Mouse (Mus musculus): ENCODE measurements around the gene Pex5l. TPM values are rescaled to one million over a fixed set of nuclear protein-coding genes. Genes with fewer than 3 reads are reported as not detected.
A peak's percentile ranks its signal among the peaks of the same experiment; 100 is the strongest.

Gene Pex5l
- polyA plus RNA-seq, 1 experiment from 2014 or later: 4.5 TPM

DNA sequence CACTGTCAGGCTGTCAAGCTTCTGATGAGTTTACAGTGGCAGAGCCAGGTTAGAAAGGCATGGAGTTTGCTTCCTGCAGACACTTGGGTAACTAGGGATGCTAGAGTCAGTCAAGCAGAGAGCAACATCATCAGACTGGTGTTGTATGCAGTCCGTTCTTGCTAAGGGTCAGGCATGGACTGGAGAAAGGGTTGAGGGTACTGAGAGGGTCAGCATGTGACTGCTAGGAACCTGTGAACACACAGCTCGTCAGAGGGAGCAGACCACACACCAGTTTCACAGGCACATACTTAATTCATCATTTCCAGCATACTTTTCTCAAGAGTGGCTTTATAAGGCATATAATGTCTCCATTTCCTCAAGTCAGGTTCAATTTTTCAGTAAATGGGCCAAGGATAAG, 53.6 kb downstream of the Pex5l start:
- no peak overlapping the region for H3K4me3 ChIP-seq (replicated peaks)
- no peaks in the 10 kb centered on the region for H3K27me3 ChIP-seq (replicated peaks)
- H3K4me2 ChIP-seq: peak overlapping the region; percentile 42
- H3K9me3 ChIP-seq (replicated peaks): no peaks in the 10 kb centered on the region
- no peak for ATAC-seq (ENCODE audit: low FRiP score)
- 48% methylated on average over 2 of the region's 2 CpGs for WGBS
- no peaks in the 10 kb centered on the region for H3K36me3 ChIP-seq
- H3K27ac ChIP-seq (replicated peaks): no peak overlapping the region
- H3K9ac ChIP-seq (replicated peaks): no peak overlapping the region
- peaks cover 12% of the 10 kb centered on the region for H3K4me1 ChIP-seq

DNA sequence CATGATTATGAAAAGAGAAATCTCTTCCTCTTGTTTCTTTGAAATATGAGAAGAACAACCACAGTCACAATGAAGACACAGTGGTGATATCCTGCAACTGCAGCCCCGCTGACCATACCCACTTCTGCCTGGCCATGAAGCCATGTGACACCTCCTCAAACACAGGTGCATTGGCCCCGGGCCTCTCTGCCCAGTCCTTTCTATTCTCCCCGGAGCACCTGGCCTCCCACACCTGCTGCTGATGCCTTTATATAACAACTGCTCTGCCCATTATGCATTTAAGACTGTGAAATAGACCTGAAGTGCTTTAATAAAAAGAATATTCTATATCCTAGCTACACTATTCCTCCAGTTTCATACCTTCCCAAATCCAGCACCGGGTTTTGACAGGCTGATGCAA, 54.8 kb downstream of the Pex5l start:
- Histone ChIP-seq H3K9ac (replicated peaks) (no peak overlapping the region), H3K27ac (replicated peaks) (no peak overlapping the region), H3K4me3 (replicated peaks) (no peak overlapping the region), H3K4me1 (peaks cover 7% of the 10 kb centered on the region; the same call in 1 of the 2 replicates), H3K4me2 (no peak overlapping the region), H3K9me3 (replicated peaks) (no peaks in the 10 kb centered on the region), H3K36me3 (no peaks in the 10 kb centered on the region), H3K27me3 (replicated peaks) (no peaks in the 10 kb centered on the region)
- WGBS: 84% methylated on average over 4 of the region's 4 CpGs
- ATAC-seq (ENCODE audit: low FRiP score): no peak

GRCm38 (mm10) chr3:33082806-33083338, 60.2 kb downstream of the Pex5l start:
- Histone ChIP-seq H3K4me1 (no peaks in the 10 kb centered on the region), H3K9me3 (replicated peaks) (no peaks in the 10 kb centered on the region), H3K36me3 (no peaks in the 10 kb centered on the region), H3K9ac (replicated peaks) (no peak overlapping the region), H3K4me3 (replicated peaks) (no peak overlapping the region), H3K4me2 (no peak overlapping the region), H3K27ac (replicated peaks) (no peak overlapping the region), H3K27me3 (replicated peaks) (no peaks in the 10 kb centered on the region)
- no peak for ATAC-seq (ENCODE audit: low FRiP score)
- WGBS: 35% methylated on average over 8 of the region's 8 CpGs

GRCm38 (mm10) chr3:33081793-33082192, 61.3 kb downstream of the Pex5l start:
- Histone ChIP-seq H3K9me3 (replicated peaks) (no peaks in the 10 kb centered on the region), H3K4me1 (no peaks in the 10 kb centered on the region), H3K27ac (replicated peaks) (no peak overlapping the region), H3K4me3 (replicated peaks) (no peak overlapping the region), H3K36me3 (no peaks in the 10 kb centered on the region), H3K4me2 (no peak overlapping the region), H3K9ac (replicated peaks) (no peak overlapping the region), H3K27me3 (replicated peaks) (no peaks in the 10 kb centered on the region)
- 86% methylated on average over 4 of the region's 4 CpGs for WGBS
- no peak for ATAC-seq (ENCODE audit: low FRiP score)

DNA sequence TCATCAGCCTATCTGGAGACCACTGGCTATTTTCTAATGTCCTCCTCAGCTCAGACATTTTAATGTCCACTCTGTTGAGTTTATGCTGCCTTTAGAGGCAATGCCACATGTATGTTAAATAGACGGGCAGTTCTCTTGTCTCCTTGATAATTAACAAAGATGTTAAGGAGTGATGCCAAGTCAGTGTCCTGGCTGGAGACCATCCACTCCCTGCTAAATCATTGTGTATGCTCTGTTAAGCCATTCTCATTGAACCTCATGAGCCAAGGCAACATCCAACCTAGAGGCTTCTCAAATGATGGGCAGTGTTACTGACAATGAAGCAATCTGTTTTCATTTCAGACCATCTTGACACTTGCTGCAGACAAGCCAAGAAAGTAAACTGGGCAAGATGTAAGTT, 63.4 kb downstream of the Pex5l start:
- Histone ChIP-seq H3K4me1 (no peaks in the 10 kb centered on the region), H3K4me2 (no peak overlapping the region), H3K9ac (replicated peaks) (no peak overlapping the region), H3K27ac (replicated peaks) (no peak overlapping the region), H3K9me3 (replicated peaks) (no peaks in the 10 kb centered on the region), H3K27me3 (replicated peaks) (no peaks in the 10 kb centered on the region), H3K36me3 (no peaks in the 10 kb centered on the region), H3K4me3 (replicated peaks) (no peak overlapping the region)
- no peak for ATAC-seq (ENCODE audit: low FRiP score)
- WGBS: 86% methylated on average over 1 of the region's 1 CpGs

DNA sequence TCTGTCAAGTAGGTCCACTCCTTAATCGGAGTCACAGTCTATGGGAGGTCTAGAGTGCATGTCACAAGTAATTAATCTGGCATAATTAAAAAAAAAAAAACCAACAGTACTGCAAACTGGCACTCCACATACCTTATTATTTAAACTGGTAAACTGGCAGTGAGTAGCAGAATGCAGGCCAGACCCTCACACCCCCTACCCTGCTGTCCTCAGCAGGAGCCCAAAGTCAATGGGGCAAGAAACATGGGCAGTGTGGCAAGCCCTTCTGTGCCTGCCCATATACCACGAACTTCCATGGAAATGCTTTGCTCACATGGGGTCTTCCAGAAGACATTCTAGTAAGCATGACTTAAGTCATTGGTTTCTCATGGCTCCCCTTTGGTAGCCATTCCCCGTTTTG, 63.9 kb downstream of the Pex5l start:
- Histone ChIP-seq H3K27ac (replicated peaks) (no peak overlapping the region), H3K4me3 (replicated peaks) (no peak overlapping the region), H3K9ac (replicated peaks) (no peak overlapping the region), H3K4me2 (no peak overlapping the region), H3K9me3 (replicated peaks) (no peaks in the 10 kb centered on the region), H3K36me3 (no peaks in the 10 kb centered on the region), H3K4me1 (peaks cover under 1% of the 10 kb centered on the region; the same call in 1 of the 2 replicates), H3K27me3 (replicated peaks) (no peaks in the 10 kb centered on the region)
- ATAC-seq (ENCODE audit: low FRiP score): no peak
- 74% methylated on average over 3 of the region's 3 CpGs for WGBS

GRCm38 (mm10) chr3:33075696-33076095, 67.4 kb downstream of the Pex5l start:
- Histone ChIP-seq H3K36me3 (no peaks in the 10 kb centered on the region), H3K4me2 (no peak overlapping the region), H3K4me3 (replicated peaks) (no peak overlapping the region), H3K9me3 (replicated peaks) (no peaks in the 10 kb centered on the region), H3K9ac (replicated peaks) (no peak overlapping the region), H3K27me3 (replicated peaks) (no peaks in the 10 kb centered on the region), H3K4me1 (peaks cover 4% of the 10 kb centered on the region; the same call in 1 of the 2 replicates), H3K27ac (replicated peaks) (no peak overlapping the region)
- ATAC-seq (ENCODE audit: low FRiP score): no peak
- WGBS: 64% methylated on average over 2 of the region's 2 CpGs

GRCm38 (mm10) chr3:33074266-33074981, 68.6 kb downstream of the Pex5l start:
- Histone ChIP-seq H3K27me3 (replicated peaks) (no peaks in the 10 kb centered on the region), H3K27ac (replicated peaks) (no peak overlapping the region), H3K36me3 (no peaks in the 10 kb centered on the region), H3K4me3 (replicated peaks) (no peak overlapping the region), H3K9ac (replicated peaks) (no peak overlapping the region), H3K9me3 (replicated peaks) (no peaks in the 10 kb centered on the region), H3K4me2 (no peak overlapping the region), H3K4me1 (peaks cover 4% of the 10 kb centered on the region; the same call in 1 of the 2 replicates)
- WGBS: 65% methylated on average over 10 of the region's 10 CpGs
- ATAC-seq (ENCODE audit: low FRiP score): peak; percentile 49; the same call in 1 of the 2 replicates

DNA sequence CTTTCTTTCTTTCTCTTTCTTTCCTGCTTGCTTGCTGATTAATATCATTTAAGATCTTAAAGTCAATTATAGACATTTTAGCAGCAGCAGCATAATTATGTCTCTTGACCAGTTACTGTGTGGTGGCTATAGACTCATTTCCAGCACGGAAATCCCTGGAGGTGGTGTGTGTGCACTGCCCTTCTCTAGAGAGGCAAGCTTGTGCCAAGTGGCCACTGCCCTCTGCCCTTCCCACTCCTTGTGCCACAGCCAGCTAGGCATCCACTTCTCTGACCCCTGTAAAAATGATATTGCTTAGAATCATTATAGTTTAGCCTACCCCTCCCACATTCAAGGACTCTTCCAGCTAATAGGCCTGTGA, 69.2 kb downstream of the Pex5l start:
- WGBS: 79% methylated on average over 1 of the region's 1 CpGs
- Histone ChIP-seq H3K4me3 (replicated peaks) (no peak overlapping the region), H3K4me1 (peaks cover 4% of the 10 kb centered on the region; the same call in 1 of the 2 replicates), H3K9me3 (replicated peaks) (no peaks in the 10 kb centered on the region), H3K27ac (replicated peaks) (no peak overlapping the region), H3K4me2 (no peak overlapping the region), H3K27me3 (replicated peaks) (no peaks in the 10 kb centered on the region), H3K9ac (replicated peaks) (no peak overlapping the region), H3K36me3 (no peaks in the 10 kb centered on the region)
- peak; percentile 61 for ATAC-seq (ENCODE audit: low FRiP score)

DNA sequence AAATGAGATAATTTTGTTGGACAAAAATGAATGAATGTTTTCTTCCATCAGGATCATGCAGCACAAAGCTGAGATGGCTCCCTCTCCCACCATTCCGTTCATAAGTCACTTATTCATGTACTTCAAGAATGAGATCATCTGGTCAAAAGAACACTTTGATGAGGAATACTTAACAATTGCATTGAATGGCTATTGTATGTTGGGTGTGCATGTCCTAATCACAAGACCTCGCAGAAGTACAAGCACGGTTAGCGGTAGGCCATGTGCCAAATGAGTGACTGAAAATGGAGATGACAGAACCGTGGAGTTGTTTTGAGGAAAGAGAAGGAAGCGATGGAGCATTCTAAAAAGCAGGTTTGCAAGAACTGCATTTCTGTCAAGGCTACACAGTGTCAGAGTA, 72.3 kb downstream of the Pex5l start:
- Histone ChIP-seq H3K9me3 (replicated peaks) (no peaks in the 10 kb centered on the region), H3K4me1 (peaks cover 4% of the 10 kb centered on the region; the same call in 1 of the 2 replicates), H3K27ac (replicated peaks) (no peak overlapping the region), H3K4me2 (no peak overlapping the region), H3K36me3 (no peaks in the 10 kb centered on the region), H3K4me3 (replicated peaks) (no peak overlapping the region), H3K9ac (replicated peaks) (no peak overlapping the region), H3K27me3 (replicated peaks) (no peaks in the 10 kb centered on the region)
- WGBS: 93% methylated on average over 6 of the region's 6 CpGs
- no peak for ATAC-seq (ENCODE audit: low FRiP score)

DNA sequence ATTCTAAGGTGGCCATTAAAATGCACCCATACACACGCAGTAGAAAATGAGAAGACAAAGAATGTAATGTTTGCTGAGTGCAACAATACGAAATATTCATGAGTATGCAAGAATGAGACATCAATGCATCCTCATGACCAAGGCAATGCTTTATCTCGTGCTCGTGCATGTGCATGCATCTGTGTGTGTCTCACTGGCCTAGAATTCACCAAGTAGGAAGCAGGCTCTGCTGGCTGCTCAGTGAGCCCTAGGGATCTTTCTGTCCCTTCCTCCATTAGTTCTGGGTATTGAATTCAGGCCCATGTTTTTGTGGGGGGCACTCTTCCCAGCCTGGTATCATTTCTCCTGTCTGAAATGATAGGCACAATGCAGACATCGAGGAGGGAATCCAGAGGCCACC, 74.9 kb downstream of the Pex5l start:
- Histone ChIP-seq H3K36me3 (no peaks in the 10 kb centered on the region), H3K27me3 (replicated peaks) (no peaks in the 10 kb centered on the region), H3K4me3 (replicated peaks) (no peak overlapping the region), H3K27ac (replicated peaks) (no peak overlapping the region), H3K9me3 (replicated peaks) (no peaks in the 10 kb centered on the region), H3K4me1 (peaks cover 9% of the 10 kb centered on the region; the same call in 1 of the 2 replicates), H3K9ac (replicated peaks) (no peak overlapping the region), H3K4me2 (no peak overlapping the region)
- no peak for ATAC-seq (ENCODE audit: low FRiP score)
- WGBS: 66% methylated on average over 5 of the region's 5 CpGs

- Histone ChIP-seq H3K9ac (replicated peaks) (no peak overlapping the region), H3K4me1 (peaks cover 30% of the 10 kb centered on the region), H3K36me3 (no peaks in the 10 kb centered on the region), H3K9me3 (replicated peaks) (no peaks in the 10 kb centered on the region), H3K27me3 (replicated peaks) (no peaks in the 10 kb centered on the region), H3K4me2 (no peak overlapping the region), H3K27ac (replicated peaks) (0 out of 2 replicates have a peak overlapping the region, but pooled peaks have one; percentile 4), H3K4me3 (replicated peaks) (no peak overlapping the region)
- no peak for ATAC-seq (ENCODE audit: low FRiP score)
- 14% methylated on average over 6 of the region's 6 CpGs for WGBS
Measured at GRCm38 (mm10) chr3:33063590-33063989, 79.5 kb downstream of the Pex5l start.

All from neural tube, embryonic 15.5 days (tissue).